Mouse (Mus musculus): ENCODE results near the gene Enah.

Gene Enah

DNA sequence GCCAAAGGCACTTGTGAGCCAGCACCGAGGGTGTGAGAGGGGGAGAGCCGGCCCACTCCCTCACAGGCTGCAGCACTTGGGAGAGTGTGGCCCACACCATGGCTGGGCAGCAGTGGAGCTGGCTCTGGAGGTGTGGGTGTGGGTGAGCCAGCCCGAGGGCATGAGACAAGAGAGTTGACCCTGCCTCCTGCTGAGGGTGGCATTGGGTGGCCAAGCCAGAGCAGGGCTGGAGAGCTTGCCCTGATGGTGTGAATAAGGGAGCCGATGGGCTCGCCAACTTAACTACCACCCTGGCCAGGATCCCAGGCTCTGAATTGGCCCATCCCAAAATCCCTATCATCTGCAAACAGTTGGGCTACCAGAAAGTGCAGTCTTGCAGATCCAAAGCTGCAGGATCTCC is 141.4 kb downstream of the Enah start:
- no peak for DNase-seq (ENCODE audit: low read depth, low spot score)

GRCm38 (mm10) chr1:181877088-181877487 is 142.7 kb downstream of the Enah start:
- no peak for DNase-seq (ENCODE audit: low read depth, low spot score)

DNA sequence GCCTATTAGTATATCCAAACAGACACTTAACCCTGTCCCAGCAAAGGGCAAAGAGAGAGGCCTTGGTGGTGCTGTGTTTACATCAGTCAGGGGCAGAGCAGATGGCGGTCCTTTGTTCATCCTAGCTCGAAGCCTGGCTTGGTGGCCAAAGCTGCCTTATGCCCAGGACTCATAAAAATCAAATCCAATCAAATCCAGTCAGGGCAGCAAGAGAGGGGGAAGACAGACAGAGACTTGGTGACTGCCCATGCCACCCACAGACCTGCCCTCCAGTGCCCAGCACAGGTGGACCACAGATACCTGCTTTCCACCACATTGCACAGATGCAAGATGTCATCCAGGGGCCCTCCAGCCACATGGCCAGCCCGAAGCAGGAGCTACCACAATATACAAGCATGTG is 143.1 kb downstream of the Enah start:
- DNase-seq (ENCODE audit: low read depth, low spot score), result no peak

- DNase-seq (ENCODE audit: low read depth, low spot score), result no peak
Measured at GRCm38 (mm10) chr1:181873086-181873920, 146.5 kb downstream of the Enah start.

GRCm38 (mm10) chr1:181872639-181873038 is 147.2 kb downstream of the Enah start:
- DNase-seq (ENCODE audit: low read depth, low spot score), result no peak

- DNase-seq (ENCODE audit: low read depth, low spot score), result no peak
Measured at GRCm38 (mm10) chr1:181866429-181867280, 153.1 kb downstream of the Enah start.

GRCm38 (mm10) chr1:181865863-181866216 is 153.9 kb downstream of the Enah start:
- no peak for DNase-seq (ENCODE audit: low read depth, low spot score)

DNA sequence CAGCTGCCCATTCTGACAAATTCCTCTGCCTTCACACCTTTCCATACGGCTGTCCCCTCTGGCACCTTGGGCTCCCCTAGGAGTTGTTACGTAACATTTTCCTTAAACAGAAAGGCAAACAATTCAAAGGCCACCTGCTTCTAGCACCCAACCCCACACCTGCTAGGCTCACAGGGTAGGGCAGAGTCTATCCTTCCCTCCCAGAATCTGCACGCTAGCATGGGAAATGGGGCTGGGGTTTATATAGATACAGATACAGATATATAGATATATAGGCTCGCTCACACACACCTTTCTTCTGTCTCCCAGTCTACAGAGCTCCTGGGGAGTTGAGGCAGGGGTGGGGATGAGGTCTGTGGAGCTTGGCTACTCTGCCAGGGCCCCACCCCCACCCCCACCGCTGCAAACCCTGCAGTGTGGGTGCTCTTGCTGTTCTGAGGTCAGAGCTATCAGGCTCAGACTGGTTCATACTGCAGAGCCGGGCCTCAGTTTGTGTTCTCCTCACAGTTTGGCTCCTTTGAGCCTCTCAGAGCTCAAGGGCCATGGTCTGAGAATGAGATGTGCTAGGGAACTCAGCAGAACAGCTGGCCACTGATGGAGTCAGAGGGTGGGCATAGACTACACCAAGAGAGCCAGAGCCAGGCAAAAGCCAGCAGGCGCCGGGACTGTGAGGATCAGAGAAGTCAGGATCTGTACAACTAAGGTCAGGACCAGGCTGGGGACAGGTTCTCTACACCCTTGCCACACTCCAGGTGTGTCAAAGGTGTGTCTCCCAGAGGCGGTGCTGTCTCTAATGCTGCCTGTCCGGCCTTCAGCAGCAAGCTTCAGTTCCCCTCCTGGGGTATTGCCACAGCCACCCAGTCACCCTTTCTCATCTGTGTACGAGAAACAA is 154.6 kb downstream of the Enah start:
- DNase-seq (ENCODE audit: low read depth, low spot score), result no peak

DNA sequence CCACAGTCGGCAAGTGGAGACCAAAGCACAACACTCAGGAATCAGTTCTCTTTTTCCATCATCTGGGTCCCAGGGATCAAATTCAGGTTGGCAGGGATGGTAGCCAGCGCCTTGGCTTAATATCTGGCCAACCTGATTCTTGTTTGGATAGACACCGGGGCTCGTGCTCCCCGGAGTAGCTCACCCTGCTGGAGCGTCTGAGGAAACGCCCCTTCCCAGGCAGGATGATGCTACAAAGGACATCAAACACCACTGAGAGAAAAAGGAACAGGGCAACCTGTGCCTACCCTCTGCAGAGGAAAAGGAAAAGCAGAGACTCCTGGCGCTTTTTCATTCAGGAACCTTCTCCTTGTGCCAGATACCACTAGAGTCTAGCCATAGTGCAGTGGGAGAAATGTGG is 156.4 kb downstream of the Enah start:
- no peak for DNase-seq (ENCODE audit: low read depth, low spot score)

DNA sequence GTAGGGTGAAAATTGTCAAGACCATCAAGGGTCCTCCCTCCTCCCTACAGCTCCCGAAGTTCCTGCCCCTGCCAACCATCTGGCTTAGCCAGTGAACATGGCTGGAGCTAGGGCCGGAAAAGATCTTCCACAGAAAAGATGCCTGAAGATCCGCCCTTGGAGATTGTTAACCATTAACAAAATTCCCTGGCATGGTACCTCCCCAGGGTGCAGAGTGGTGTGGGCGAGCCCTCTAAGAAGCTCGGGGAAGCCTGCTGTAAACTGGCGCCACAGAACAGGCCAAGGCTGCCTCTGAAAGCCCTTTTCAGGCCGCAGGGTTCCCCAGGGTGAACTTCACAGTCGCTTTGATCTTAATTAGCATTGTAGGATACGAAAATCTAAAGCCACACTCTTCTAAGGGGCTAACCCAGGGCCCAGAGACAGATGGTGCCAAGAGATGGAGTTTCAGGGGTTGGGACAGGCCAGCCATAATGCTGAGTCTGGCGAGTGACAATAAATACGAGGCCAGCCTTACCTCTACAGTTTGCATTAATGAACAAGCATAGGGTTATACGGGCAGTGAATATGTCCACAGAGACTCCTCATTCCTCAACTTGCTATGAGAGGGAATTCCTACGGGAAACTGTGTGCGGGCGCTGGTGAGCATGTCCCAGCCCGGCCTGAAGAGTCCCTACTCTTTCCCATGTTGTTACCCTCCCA is 157.0 kb downstream of the Enah start:
- no peak for DNase-seq (ENCODE audit: low read depth, low spot score)

DNA sequence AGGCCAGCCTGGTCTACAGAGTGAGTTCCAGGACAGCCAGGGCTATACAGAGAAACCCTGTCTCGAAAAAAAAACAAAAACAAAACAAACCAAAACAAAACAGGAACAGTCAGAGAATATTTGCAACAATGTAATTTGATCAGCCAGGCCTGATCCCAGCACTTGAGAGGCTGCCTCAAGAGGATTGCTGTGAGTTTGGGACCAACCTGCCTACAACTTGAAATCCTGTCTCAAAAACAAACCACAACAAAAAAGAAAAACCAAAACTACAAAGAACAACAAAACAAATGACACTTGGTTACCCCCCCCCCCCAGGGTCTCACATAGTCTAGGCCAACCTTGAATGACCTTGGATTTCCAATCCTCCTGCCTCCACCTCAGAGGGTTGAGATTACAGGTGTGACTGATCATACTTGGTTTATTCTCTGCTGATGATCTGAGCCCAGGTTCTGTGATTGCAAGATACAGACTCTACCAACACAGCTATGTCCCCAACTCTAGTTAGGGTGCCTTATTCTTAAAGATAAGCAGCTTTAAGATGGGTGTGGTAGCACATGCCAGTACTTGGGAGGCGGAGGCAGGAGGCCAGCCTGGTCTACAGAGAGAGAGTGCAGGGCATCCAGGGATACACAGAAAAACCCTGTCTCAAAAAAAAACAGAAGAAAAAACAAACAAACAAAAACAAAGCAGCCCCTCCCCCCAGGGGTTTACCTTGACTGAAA is 158.4 kb downstream of the Enah start:
- DNase-seq (ENCODE audit: low read depth, low spot score), result no peak

DNA sequence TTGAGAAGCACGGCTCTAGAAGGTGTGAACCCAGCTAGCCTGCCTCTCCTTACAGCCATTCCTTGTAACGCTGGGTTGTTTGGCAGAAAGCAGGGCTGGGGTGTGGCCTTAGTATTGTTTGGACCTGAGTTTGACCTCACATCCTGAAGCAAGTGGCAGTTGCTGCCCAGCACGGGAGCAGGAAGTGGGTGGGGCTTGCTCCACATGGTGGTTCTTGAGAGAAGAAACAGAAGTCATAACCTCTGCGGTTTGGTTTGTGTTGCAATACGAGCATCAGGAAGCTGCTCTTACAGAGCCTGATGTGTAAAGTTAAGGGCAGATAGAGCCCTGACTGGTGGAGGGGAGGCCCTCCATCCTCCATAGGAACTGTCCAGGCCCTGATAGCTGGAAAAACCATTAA is 159.1 kb downstream of the Enah start:
- DNase-seq (ENCODE audit: low read depth, low spot score), result no peak

DNA sequence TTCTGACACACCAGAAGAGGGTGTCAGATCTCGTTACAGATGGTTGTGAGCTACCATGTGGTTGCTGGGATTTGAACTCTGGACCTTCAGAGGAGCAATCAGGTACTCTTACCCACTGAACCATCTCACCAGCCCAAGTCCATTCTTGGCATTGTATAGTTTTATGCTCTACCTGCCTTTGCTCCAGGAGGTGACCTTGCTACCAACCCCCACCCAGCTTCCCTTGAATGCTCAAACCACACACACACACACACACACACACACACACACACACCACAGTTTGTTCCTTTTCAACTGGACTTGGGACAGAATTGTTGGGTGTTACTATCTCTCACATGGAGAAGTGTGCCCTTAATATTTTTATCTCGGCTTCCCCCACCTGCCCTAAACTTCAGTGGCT is 163.5 kb downstream of the Enah start:
- DNase-seq (ENCODE audit: low read depth, low spot score), result no peak

DNA sequence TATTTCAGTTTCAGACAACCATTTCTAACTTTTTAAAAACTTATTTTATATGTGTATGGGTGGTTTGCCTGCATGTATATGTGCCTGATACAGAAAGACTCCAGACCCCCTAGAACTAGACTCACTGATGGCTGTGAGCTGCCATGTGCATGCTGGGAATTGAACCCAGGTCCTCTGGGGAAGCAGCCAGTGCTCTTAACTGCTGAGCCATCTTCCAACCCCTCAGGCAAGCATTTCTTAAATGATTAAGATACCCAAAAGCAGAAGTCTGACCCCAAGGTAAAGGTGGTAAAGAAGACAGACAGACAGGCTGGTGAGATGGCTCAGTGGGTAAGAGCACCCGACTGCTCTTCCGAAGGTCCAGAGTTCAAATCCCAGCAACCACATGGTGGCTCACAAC is 165.0 kb downstream of the Enah start:
- no peak for DNase-seq (ENCODE audit: low read depth, low spot score)

DNA sequence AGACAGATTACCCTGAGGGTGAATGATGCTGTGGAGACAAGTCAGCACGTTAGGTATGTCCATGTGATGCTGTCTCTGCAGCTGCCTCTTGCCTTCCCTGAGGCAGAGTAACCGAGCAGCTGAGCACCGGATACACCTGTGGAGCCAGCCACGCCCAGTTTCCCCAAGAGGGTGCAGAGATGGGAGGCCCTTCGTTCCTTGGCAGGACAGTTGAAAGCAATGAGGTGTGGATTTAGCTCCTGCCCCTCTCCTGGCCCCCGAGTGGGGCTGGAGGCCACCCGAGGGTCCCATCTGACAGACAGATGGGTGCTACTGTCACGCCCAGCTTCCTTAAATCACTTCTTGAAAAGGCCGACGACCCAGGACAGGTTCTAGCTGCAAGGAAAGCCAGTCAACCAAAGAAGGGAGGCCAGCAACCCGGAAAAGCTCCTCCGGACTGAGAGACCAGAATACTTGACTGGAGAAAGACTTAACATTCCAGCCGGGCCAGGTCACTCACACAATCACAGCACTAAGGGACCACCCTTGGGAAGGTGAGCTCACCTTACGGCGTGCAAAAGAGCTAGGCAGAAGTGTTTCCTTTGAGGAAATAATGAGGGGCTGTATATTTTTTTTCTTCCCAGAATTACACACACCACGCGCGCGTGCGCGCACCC is 166.6 kb downstream of the Enah start:
- no peak for DNase-seq (ENCODE audit: low read depth, low spot score)

DNA sequence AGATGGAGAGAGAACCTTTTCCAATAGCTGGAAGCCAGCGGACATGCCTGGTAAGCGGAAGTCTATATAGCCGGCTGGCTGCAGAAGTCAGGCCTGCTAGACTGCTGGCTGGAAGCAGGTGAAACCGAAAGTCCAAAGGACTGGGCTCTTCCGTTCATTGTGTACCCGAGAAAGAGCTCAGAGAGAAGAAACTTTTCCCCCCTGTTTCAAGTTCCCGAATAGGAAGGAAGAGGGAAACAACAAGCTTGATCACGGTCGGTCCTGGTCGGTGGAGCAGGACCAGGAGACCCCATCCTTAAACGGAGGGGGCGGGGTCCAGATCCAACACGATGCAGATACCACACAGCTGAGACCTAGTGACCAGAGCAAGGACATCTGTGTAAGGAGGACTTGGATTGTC is 167.3 kb downstream of the Enah start:
- no peak for DNase-seq (ENCODE audit: low read depth, low spot score)

- no peak for DNase-seq (ENCODE audit: low read depth, low spot score)
Measured at GRCm38 (mm10) chr1:181851521-181852310, 168.1 kb downstream of the Enah start.

DNA sequence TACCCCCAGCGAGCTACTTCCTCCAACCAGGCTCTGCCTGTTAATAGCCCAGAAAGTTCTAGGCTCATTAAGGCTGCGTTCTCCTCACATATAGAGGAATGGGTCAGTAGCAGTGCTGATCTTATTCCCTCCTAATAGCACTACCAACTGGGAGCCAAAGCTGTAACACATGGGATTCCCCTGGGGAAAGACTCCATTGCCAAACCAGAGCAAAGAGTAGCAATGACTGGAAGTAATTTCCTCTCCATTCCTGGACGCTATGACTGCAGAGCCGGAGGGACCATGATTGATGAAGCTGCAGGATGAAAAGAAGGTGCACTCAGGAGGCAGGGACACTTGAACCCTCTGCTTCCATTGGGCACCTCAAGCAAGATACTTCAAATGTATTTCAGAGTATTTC is 169.3 kb downstream of the Enah start:
- DNase-seq (ENCODE audit: low read depth, low spot score), result no peak

DNA sequence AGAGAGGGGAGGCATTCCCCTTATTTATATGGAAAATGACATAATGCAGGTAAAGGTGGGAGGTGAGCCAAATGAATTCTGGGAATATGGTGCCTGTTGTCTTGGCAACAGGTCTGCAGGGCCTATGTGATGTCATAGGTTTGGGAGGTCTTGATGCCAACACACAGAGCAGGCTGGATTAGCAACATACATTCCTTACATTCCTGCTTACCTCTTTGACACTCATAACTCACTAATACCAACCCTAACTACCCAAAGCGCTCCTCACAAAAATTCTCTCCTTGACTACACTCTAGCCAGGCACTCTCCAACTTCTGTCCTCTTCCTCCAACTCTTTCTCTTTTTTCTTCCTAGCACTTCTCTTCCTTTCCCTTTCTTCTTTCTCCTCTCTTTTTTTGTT is 171.6 kb downstream of the Enah start:
- DNase-seq (ENCODE audit: low read depth, low spot score), result no peak
